Mouse (Mus musculus) cerebellum, adult 2 months (tissue): ENCODE data around the gene Polm. TPM values are rescaled to one million over a fixed set of nuclear protein-coding genes. Genes with fewer than 3 reads are reported as not detected.

Experiments used
- DNase-seq, 2 experiments: peaks; one replicate each; pipeline ENCODE4 v3.0.0; 2021
- H3K27ac ChIP-seq: fragments of 200-500 bp; 2 replicates; pipeline ENCODE4 v1.5.1; 2012; ENCODE audit warnings: low read length, control low read depth, inconsistent platforms; ENCODE audit not compliant: insufficient read depth
- H3K27me3 ChIP-seq: fragments of 200-500 bp; 2 replicates; pipeline ENCODE4 v1.6.1; 2012; ENCODE audit warnings: inconsistent platforms, mild to moderate bottlenecking, low read length, moderate library complexity; ENCODE audit not compliant: control insufficient read depth, insufficient read depth
- H3K4me1 ChIP-seq: fragments of 200-500 bp; 2 replicates; pipeline ENCODE4 v1.6.1; 2011; ENCODE audit warnings: low read length; ENCODE audit not compliant: control insufficient read depth, insufficient read depth
- H3K4me3 ChIP-seq: fragments of 200-500 bp; replicated peaks from 2 replicates; pipeline ENCODE3; 2011; ENCODE audit warnings: mild to moderate bottlenecking, low read depth, low read length, control low read depth; ENCODE audit not compliant: insufficient read depth
- CTCF ChIP-seq: fragments of 200-500 bp; IDR thresholded peaks from 2 replicates; pipeline ENCODE4 v1.5.1; 2011; ENCODE audit warnings: low read depth, mild to moderate bottlenecking, control low read depth, low read length, moderate library complexity, borderline replicate concordance; ENCODE audit not compliant: insufficient read depth
- POLR2A ChIP-seq: fragments of 200-500 bp; IDR thresholded peaks from 2 replicates; pipeline ENCODE4 v1.6.1; 2011; ENCODE audit warnings: low read length, control low read depth, borderline replicate concordance; ENCODE audit not compliant: insufficient read depth
- WGBS: fragments of 180-500 bp; shearing (Covaris S2); methylation state at CpG from one replicate; pipeline ENCODE4 v1.1.7; 2018; 5-methylcytosine and 5-hydroxymethylcytosine counted together
- polyA plus RNA-seq: library from polyadenylated mRNA; depleted of rRNA; stranded (reverse); fragments of >200 nt; gene quantifications from 2 replicates; pipeline ENCODE4 v1.2.3, GENCODE M21; 2012

The Polm gene
- polyA plus RNA-seq, 1 experiment, result 15.0 TPM

GRCm38 (mm10) chr11:5851021-5851736, 13.4 kb upstream of the Polm start:
- 63% methylated on average over 4 of the region's 4 CpGs for WGBS
- TF ChIP-seq POLR2A, result no peak
- no peak for TF ChIP-seq CTCF
- Histone ChIP-seq H3K4me1 (0 out of 2 replicates have a peak, but pooled peaks cover 3% of the 10 kb centered on the region), H3K27ac (no peak overlapping the region), H3K4me3 (no peak overlapping the region), H3K27me3 (no peaks in the 10 kb centered on the region)
- no peak for DNase-seq

GRCm38 (mm10) chr11:5850452-5850851, 12.6 kb upstream of the Polm start:
- TF ChIP-seq POLR2A (no peak), CTCF (no peak)
- Histone ChIP-seq H3K4me3 (no peak overlapping the region), H3K27me3 (no peaks in the 10 kb centered on the region), H3K27ac (no peak overlapping the region), H3K4me1 (no peaks in the 10 kb centered on the region)
- no peak for DNase-seq
- 52% methylated on average over 5 of the region's 5 CpGs for WGBS

- WGBS, result 51% methylated on average over 2 of the region's 2 CpGs
- Histone ChIP-seq H3K27me3 (no peaks in the 10 kb centered on the region), H3K4me3 (no peak overlapping the region), H3K27ac (no peak overlapping the region), H3K4me1 (no peaks in the 10 kb centered on the region)
- TF ChIP-seq CTCF (no peak), POLR2A (no peak)
- DNase-seq, result no peak
Observed at GRCm38 (mm10) chr11:5849316-5849715, 11.5 kb upstream of the Polm start.

DNA sequence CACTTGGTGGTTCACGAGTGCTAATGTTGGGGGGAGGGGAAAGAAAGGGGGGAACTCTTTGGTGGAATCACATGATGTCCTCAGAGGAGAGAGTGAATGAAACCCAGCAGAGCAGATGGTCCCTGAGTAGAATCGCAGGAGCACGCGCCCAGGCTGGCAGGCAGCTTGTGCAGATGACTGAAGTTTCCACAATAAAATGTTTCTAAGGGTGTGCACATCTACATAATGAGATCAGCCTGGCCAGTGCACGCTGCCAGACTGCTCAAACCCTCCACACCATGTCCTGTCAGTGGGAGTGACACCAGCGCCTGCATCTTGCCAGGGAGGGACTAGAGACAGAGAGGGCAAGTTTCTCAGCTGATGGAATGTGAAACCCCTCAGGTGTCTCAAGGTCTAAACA, 10.9 kb upstream of the Polm start:
- WGBS, result 13% methylated on average over 6 of the region's 6 CpGs

DNA sequence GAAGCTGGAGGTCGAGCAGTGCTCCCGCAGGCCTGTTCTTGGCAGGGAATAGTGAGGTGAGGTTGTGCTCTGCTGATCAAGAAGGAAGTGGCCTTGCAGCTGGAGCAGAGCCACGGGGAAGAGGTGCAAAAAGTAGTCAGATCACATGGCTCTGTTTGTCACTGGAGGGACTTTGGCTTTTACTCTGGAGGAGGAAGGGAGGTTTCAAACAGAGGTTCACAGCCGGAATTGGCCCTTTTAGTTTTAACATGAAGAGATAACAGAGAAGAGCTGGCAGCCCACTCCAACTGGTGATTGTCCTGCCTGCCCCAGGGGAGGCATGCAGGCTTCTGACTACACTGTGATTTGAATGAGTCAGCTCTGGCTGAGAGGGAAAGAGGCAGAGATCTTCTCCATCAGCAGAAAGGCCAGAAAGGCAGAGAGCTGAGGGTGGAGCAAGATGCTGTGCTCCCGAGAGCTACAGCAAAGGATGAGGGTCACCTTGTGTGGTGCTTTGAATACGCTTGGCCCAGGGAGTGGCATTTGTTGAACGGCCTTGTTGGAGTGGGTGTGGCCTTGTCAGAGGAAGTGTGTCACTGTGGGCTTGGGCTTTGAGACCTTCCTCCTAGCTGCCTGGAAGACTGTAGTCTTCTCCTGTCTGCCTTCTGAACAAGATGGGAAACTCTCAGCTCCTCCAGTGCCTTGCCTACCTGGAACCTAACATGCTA, 9.0 kb upstream of the Polm start:
- 56% methylated on average over 7 of the region's 7 CpGs for WGBS
- Histone ChIP-seq H3K4me3 (no peak overlapping the region), H3K27me3 (no peaks in the 10 kb centered on the region), H3K4me1 (no peaks in the 10 kb centered on the region), H3K27ac (no peak overlapping the region)
- no peak for DNase-seq
- TF ChIP-seq POLR2A (no peak), CTCF (no peak)

More for the DNA sequence above, 10.9 kb upstream of the Polm start:
- H3K27ac ChIP-seq, result no peak overlapping the region
- no peaks in the 10 kb centered on the region for H3K27me3 ChIP-seq
- H3K4me1 ChIP-seq, result no peaks in the 10 kb centered on the region
- no peak overlapping the region for H3K4me3 ChIP-seq
- no peak for DNase-seq
- TF ChIP-seq CTCF (no peak), POLR2A (no peak)

- Histone ChIP-seq H3K4me3 (no peak overlapping the region), H3K27ac (no peak overlapping the region), H3K27me3 (no peaks in the 10 kb centered on the region), H3K4me1 (no peaks in the 10 kb centered on the region)
- no peak for DNase-seq
- TF ChIP-seq CTCF (no peak), POLR2A (no peak)
- 84% methylated on average over 3 of the region's 3 CpGs for WGBS
Observed at GRCm38 (mm10) chr11:5843131-5843530, 5.3 kb upstream of the Polm start.

DNA sequence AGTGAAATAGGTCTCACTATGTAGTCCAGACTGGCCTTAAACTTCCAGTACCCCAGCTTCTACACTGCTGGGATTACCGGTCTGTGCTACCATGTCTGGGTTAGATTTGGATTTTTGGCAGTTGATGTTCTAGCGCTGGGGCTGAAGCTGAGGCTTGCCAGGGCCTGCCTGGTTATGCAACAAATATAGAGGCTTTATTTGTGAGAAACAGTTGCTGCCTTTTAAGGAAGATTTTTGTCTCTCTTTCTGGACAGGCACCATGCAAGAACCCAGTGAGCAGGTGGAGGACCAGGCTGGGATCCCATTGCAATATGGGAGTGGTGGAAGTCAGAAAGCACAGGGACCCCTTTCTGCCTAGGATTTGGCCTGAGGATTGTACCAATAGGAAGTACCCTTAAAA, 3.9 kb upstream of the Polm start:
- TF ChIP-seq CTCF (no peak), POLR2A (no peak)
- Histone ChIP-seq H3K27me3 (no peaks in the 10 kb centered on the region), H3K4me3 (no peak overlapping the region), H3K4me1 (no peaks in the 10 kb centered on the region), H3K27ac (no peak overlapping the region)
- no peak for DNase-seq
- 84% methylated on average over 2 of the region's 2 CpGs for WGBS

GRCm38 (mm10) chr11:5840346-5840745, 2.5 kb upstream of the Polm start:
- no peak for TF ChIP-seq CTCF
- no peak for TF ChIP-seq POLR2A
- H3K4me1 ChIP-seq, result peaks cover 5% of the 10 kb centered on the region
- no peak overlapping the region for H3K27ac ChIP-seq
- H3K4me3 ChIP-seq, result no peak overlapping the region
- 50% methylated on average over 7 of the region's 7 CpGs for WGBS
- no peaks in the 10 kb centered on the region for H3K27me3 ChIP-seq
- no peak for DNase-seq
